Mouse (Mus musculus) T-helper 1 cell (primary cell): Measurements from ENCODE around the gene Cdhr1.

Source experiments
- in situ Hi-C: fragments of 300-600 bp; cut with MboI, MseI; formaldehyde crosslinking; loops from one replicate; pipeline ENCODE4 v1.15.1; 2025; ENCODE audit warnings: high pct_unique_total_duplicates

The Cdhr1 gene

GRCm38 (mm10) chr14:37097956-37098530 lies at the start of gene Cdhr1:
Gene Cdhr1, minus strand, starts transcription at chr14:37098347.
- in situ Hi-C loops: no loop called here

GRCm38 (mm10) chr14:37139051-37139710 lies 41.0 kb upstream of the Cdhr1 start:
- in situ Hi-C loops: loop anchor here (5.0 kb wide), 1 partner anchor 182 kb away; no protein-coding TSS in a partner anchor

GRCm38 (mm10) chr14:37137596-37137995 lies 39.4 kb upstream of the Cdhr1 start:
- in situ Hi-C loops: loop anchor here (5.0 kb wide), 1 partner anchor 180 kb away; no protein-coding TSS in a partner anchor

- in situ Hi-C loops: loop anchor here (5.0 kb wide), 1 partner anchor 179 kb away; no protein-coding TSS in a partner anchor
Observed at GRCm38 (mm10) chr14:37136110-37136509, 38.0 kb upstream of the Cdhr1 start.

GRCm38 (mm10) chr14:37135671-37136070 lies 37.5 kb upstream of the Cdhr1 start:
- in situ Hi-C loops: loop anchor here (5.0 kb wide), 1 partner anchor 178 kb away; no protein-coding TSS in a partner anchor

GRCm38 (mm10) chr14:37135127-37135593 lies 37.0 kb upstream of the Cdhr1 start, which contains the start of gene Ghitm:
Gene Ghitm, minus strand, starts transcription at chr14:37135272.
- in situ Hi-C loops: loop anchor here (5.0 kb wide), 1 partner anchor 178 kb away; no protein-coding TSS in a partner anchor

- in situ Hi-C loops: loop anchor here (5.0 kb wide), 2 partner anchors 177 to 272 kb away; no protein-coding TSS in a partner anchor
Observed at GRCm38 (mm10) chr14:37134304-37135126, 36.4 kb upstream of the Cdhr1 start.

- in situ Hi-C loops: no loop called here
Observed at GRCm38 (mm10) chr14:37127652-37128051, 29.5 kb upstream of the Cdhr1 start.

- in situ Hi-C loops: no loop called here
Observed at GRCm38 (mm10) chr14:37119233-37119632, 21.1 kb upstream of the Cdhr1 start.

GRCm38 (mm10) chr14:37113922-37114321 lies 15.8 kb upstream of the Cdhr1 start, which contains the start of gene 2610528A11Rik:
Gene 2610528A11Rik, minus strand, starts transcription at chr14:37114022.
- in situ Hi-C loops: no loop called here

- in situ Hi-C loops: no loop called here
Observed at GRCm38 (mm10) chr14:37112931-37113330, 14.8 kb upstream of the Cdhr1 start.

- in situ Hi-C loops: no loop called here
Observed at GRCm38 (mm10) chr14:37111371-37111770, 13.2 kb upstream of the Cdhr1 start.

- in situ Hi-C loops: no loop called here
Observed at GRCm38 (mm10) chr14:37110456-37110855, 12.3 kb upstream of the Cdhr1 start.

- in situ Hi-C loops: no loop called here
Observed at GRCm38 (mm10) chr14:37109975-37110374, 11.8 kb upstream of the Cdhr1 start.

GRCm38 (mm10) chr14:37109460-37109859 lies 11.3 kb upstream of the Cdhr1 start:
- in situ Hi-C loops: no loop called here

- in situ Hi-C loops: no loop called here
Observed at GRCm38 (mm10) chr14:37105846-37106245, 7.7 kb upstream of the Cdhr1 start.

GRCm38 (mm10) chr14:37104747-37105146 lies 6.6 kb upstream of the Cdhr1 start:
- in situ Hi-C loops: no loop called here

GRCm38 (mm10) chr14:37102484-37102883 lies 4.3 kb upstream of the Cdhr1 start:
- in situ Hi-C loops: no loop called here

- in situ Hi-C loops: no loop called here
Observed at GRCm38 (mm10) chr14:37101531-37101930, 3.4 kb upstream of the Cdhr1 start.

GRCm38 (mm10) chr14:37095556-37095955 lies 2.6 kb downstream of the Cdhr1 start:
- in situ Hi-C loops: no loop called here

- in situ Hi-C loops: no loop called here
Observed at GRCm38 (mm10) chr14:37094436-37094835, 3.7 kb downstream of the Cdhr1 start.

- in situ Hi-C loops: no loop called here
Observed at GRCm38 (mm10) chr14:37083755-37084154, 14.4 kb downstream of the Cdhr1 start.
